Mouse (Mus musculus) megakaryocyte progenitor cell, adult 5-6 weeks (primary cell): Measurements from ENCODE around the gene C130050O18Rik. TPM values are rescaled to one million over a fixed set of nuclear protein-coding genes. Genes with fewer than 3 reads are reported as not detected.

Experiments
- ATAC-seq: replicated peaks from 2 replicates; pipeline ENCODE4 v1.8.0; 2016; ENCODE audit warnings: mild to moderate bottlenecking, moderate TSS enrichment, inconsistent platforms; ENCODE audit not compliant: poor library complexity
- total RNA-seq, 2 experiments: library from RNA; stranded (forward) in 1 of 2; stranded (reverse) in 1 of 2; fragments of 157-497, 149-512 nt in 1 of 2; fragments of 200-1000 nt in 1 of 2; gene quantifications; 2 replicates each; pipeline versions ENCODE4 v1.2.3 to v1.2.4; 2015 to 2017

C130050O18Rik gene
- total RNA-seq, 2 experiments from 2014 or later: 1.8 to 2.1 TPM

DNA sequence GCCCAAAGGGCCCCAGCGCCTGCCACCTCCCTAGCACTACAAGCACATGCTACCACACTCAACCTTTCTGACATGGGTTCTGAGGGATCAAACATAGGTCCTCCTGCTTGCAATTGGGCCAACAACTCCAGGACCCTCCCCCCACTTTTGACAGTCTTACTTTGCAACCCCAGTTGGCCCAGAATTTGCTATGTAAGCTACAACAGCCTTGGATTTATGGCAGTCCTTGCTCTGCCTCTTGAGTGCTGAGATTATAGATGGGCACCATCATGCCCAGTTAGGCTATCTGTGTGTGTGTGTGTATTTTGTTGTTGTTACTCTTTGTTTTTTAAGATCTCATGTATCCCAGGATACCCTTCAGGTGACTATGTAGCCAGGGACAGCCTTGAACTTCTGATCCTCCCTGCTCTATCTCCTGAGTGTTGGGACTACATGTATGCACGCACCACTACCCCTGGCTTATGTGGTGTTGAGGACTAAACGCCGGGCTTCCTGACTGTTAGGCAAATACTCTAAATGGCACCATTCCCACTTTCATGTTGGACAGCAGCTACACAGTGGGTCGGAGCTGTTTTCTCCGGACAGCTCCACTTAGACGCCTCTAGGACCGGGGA is 25.2 kb upstream of the C130050O18Rik start:
- peak; percentile 2 for ATAC-seq

DNA sequence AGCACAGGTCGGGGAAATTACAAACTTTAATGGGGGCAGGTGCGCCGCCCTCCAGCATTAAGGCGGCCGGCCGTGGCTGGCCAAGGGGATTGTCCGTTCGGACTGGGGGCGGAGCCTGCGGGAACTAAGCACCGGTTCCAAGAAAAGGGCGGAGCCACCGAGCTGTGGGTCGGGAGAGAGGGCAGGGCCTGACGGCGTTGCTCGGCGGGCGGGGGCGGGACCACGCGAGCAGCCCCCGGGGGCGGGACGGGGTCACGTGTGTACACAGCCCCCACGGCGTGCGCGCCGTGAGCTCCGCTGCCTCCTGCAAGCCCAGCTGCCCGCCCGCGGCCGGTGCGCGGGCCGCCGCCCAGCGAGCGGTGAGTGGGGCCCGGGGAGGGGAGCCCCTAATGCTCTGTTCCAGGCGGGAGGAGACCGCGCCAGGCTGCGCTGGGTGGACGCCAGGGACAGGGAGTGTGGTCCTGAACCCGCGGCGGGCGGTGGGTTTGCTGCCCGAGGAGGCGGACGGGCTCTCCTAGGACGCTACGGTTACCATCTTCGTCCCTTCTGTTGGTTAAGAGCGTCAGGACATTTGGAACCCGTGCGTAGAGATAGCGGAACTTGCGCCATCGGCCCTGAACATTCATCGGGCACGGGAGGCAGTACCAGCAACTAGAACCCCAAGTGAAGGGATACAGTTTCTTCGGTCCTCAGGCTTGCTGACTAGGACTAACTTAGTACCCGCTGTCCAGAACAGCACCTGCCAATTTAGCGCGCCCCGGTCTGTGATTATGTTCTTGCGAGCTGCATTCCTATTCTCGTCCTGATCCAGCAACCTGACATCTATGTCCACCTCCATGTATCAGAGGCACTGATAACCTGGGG is 24.5 kb upstream of the C130050O18Rik start:
- ATAC-seq: peak; percentile 51

DNA sequence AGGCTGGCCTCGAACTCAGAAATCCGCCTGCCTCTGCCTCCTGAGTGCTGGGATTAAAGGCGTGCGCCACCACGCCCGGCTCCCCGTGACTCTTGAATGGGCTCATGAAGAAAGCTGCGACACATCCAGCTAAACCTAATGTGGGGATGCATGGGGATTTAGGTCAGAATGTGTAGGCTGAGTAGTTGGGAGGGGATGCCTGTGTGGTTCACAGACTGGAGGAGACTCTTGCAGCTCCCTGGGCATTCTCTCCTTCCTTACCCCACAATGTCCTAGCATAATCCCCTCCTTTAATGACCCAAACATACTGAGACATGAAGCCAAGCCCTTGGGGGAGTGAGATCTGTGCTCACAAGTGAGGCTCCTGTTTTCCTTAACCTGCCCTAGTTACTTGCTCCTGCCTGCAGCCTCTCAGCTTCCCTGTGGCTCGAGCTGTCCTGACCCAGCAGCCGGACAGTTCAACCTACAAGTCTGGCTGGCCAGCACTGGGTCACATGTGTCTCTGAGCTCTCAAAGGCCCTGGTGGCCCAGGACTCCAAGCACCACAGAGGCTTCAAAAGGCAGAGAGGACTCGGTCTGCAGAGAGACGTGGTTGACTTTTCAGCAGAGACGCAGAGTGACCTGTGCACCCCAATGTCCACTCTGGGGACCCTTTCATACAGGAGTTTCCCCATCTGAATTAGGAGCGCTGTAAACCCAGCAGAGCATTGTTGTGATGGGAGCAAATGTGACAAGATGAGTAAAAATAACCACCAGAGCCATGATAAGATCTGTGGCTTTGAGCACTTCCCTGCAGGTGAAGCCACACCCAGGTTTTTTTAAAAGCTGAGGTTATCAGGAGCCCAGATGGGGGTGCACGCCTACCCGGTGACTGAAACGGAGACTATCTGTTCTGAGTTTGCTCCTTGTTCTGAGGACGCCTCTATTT is 23.2 kb upstream of the C130050O18Rik start:
- peak; percentile 38 for ATAC-seq

DNA sequence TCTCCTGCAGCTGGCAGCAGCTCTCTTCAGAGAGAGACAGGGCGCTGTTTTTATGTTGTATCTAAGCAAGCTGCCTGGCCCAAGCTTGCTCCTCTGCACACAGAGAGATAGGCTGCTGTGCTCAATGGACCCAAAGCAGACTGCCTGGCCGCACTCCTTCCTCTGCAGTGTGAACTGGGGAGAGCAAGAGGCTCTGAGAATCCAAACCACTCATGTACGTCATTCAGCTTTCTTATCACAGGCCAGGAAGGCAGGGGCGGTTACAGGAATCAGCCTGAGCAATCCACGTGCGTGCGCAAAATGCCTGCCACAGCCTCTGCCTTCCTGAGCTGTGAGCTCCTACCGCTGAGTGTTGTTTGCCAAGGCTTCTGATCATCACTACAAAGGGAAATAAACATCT is 22.3 kb upstream of the C130050O18Rik start:
- ATAC-seq: peak; percentile 63

DNA sequence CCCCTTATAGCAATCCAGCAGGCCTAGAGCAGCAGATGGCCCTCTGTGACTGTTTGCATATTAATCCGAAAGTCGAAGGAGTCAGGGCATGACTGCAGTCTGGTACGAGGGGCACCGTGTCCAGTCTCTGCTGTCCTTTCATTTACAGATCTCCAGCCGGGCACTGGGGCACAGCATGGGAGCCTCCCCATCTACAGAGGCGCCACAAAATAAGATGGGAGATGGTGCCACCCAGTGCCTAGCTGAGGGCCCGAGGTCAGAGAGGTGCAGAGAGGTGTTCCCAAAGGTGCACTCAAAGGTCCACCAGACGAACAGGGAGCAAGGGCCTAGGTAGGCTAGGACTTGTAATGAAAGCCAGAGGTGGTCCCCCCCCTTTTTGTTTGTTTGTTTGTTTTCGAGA is 21.8 kb upstream of the C130050O18Rik start:
- ATAC-seq: no peak

DNA sequence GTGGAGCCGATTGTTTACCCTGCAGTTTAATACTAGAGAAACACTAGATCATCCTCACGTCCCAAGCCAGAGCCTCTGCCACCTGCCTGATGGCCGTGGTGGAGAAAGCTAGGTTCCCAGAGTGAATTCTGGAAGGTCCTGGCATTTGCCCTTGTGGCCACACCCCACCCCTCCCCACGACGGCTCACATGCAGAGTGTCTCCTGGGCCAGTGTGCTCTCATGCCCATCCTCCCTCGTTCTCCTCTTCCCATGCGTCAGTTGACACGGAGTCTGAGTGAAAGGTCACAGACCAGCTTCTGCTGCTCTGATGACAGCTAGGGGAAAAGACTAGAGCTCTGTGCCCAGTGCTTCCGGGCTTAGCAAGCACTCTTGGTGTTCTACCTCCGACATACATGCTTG is 20.5 kb upstream of the C130050O18Rik start:
- ATAC-seq: no peak

DNA sequence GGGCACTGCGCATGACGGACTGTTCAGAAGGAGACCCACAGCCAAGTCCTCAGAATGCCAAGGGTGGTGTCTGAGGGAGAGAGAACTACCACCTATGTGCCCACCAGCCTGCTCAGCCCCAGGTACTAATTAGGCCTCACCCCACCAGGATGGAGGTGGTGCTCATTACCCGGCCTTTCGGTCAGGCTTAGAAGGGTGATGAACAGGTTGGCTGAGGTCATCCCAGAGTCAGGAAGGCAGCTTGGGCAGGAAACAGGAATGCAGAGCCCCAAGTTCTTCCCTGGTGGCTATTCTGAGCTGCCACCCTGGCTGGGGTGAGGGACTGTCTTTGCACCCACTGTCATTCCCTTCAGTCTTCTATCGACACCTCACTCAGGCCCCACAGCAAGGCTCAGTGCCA is 19.0 kb upstream of the C130050O18Rik start:
- no peak for ATAC-seq

DNA sequence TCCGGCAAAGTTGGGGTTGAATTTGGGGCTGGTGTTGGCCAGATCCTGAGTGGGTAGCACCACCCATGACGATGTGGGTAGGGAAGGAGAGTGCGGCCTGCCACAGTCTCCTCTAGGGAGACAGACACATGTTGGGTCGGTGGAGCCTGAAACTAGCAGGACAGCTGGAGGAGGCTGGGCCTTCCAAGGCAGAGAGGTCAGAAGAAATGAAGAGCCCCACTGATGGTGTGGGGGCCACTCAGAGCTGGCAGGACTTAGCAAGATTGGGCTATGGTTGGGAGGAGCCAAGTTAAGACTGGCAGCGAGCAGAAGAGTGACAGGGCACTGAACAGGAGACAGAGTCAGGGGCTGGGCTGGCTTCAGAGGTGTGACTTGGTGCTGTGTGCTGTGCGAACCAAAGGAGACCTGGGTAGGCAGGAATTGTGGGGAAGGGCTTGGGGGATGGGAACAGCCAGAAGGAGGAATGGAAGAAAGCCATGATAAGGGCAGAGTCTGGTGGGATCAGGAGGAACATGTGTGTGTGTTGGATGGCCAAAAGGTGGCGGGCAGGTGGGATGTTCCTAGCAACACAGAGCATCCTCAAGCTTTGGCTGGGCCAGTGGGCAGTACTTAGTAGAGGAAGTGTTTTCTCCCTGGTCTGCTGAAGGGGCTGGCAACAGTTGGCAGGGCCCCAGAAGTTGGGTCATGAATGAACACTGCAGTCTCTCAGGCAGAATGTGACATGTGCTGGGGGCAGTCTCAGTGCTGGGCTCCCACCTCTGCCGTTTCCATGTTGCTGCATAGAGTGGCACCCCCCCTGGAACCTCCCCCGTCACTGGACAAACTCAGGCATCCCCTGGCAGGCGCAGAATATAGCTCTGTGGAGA is 17.5 kb upstream of the C130050O18Rik start:
- ATAC-seq: no peak

DNA sequence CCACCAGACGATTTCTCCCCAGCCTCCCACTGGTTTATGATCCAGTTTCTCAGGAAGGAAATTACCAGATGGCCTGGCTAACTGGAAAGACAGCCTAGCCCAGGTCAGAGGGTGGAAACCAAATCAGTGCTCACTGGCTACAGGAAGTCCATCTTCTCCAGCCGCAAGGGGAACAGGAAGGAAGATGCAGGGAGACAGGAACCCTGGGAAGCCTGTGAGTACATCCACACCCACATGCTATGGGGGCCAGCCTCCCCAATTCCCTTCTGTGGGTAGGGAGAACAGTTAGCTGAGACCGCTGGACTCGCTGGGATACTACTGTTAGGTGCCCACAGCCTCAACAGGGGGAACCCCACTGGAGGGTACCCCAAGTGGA is 16.9 kb upstream of the C130050O18Rik start:
- no peak for ATAC-seq

DNA sequence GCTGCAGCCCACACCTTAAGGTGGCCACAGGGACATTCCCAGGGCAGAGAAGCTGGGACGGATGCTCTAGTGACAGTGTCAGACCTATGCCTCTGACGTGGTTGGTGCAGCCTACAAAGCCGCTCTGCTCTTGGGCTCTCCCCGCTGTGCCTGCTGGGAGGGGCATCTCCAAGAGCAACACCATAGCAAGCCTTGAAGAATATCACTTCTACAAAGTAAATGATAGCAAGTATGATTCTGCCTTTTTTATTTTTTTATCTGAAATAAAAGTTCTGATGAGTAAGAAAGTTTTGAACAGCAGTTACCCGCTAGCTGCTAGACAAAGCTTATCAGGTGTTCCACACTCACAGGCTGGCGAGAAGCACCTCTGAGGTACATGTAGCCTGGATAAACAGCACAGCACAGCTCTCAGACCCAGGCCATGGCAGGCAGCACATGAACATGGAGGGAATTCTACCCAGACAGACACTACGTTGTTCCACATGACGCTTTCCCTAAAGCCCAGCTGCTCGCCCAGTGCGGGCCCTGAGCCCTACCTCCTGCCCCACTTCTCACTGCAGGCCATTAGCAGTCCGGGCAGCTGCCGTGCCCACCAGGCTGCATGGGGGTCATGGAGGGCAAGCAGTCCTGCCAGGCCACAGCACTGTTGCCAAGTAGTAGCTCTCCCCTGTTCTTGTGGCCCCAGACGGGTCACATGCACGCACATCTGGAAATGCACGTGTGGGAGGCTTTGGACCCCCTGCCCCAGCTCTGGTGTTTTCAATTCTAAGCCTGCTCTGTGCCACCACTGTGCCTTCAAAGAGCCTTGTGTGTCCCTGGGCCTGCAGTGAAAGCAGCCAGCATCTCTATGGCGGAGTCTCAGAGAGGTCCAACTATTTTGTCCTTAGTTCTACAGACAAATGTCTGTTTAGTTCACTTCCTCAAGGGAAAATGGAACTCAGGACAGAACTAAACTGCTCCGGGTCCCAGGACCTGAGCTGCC is 16.1 kb upstream of the C130050O18Rik start:
- ATAC-seq: peak; percentile 69

DNA sequence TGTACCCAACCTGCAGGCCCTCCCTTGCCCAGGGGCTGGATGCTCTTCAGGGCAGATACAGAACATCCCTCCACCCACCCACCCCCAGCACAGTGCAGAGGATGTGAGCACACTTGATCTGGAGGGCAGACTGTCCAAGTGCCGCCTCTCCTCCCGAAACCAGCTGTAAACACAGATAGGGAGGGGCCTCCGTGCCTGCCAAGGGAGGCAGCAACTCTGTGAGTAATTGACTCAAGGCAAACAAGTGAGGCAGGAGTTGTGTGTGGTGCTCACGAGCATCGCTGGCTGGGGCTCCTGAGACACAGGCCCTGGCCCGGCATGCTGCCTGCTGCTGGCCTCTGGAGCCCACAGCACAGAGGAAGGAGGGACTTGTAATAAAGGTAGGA is 15.4 kb upstream of the C130050O18Rik start:
- ATAC-seq: peak; percentile 60

DNA sequence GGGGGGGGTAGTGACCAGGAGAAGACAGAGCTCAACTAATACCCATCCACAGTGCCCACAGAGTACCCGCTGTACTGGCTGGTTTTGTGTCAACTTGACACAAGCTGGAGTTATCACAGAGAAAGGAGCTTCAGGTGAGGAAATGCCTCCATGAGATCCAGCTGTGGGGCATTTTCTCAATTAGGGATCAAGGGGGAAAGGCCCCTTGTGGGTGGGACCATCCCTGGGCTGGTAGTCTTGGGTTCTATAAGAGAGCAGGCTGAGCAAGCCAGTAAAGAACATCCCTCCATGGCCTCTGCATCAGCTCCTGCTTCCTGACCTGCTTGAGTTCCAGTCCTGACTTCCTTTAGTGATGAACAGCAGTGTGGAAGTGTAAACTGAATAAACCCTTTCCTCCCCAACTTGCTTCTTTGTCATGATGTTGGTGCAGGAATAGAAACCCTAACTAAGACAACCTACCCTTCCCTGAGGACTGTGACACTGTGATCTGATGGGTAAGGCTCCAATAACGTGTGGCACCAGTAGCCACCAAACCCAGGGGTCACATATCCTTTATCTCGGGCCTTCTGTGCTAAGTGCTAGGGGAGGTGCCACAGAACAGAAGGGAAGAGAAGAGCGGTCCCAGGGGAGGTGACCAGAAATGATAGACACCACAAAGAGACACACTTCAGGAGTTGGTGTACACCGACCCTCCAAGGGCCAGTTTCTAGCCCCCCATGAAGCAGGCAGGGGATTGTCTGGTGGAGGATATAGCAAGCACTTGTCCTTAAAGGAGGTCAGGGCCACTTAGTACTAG is 14.6 kb upstream of the C130050O18Rik start:
- peak; percentile 21 for ATAC-seq

DNA sequence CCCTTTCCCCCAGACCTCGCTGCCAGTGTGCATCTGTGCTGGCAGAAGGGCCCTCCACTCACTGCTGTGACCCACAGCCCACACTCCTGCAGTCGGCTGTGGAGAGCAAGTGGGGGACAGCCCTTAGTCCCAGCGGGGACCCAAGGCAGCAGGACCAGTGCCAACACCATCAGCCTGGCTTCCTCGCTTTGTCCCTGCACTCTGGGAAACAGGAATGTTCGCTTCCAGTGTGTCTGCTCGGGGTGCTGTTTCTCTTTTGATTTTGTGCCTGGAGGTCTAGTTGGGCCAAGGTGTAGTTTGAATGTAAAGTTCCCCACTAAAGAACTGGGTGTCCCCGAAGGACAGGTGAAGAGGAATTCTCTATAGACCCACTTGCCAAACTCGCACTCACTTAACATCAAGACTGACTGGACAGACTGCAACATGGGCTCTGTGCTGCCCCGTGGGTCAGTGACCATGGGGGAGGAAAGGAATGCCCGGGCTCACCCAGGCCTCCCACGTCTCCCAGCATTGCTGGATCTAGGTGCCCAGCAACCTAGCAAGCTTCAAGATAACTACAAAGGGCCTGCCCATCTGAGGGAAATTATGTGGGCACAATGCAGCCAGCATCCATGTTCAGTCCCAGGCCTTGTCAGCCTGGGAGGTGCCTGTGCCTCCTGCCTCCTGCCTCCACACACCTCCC is 13.6 kb upstream of the C130050O18Rik start:
- ATAC-seq: no peak

DNA sequence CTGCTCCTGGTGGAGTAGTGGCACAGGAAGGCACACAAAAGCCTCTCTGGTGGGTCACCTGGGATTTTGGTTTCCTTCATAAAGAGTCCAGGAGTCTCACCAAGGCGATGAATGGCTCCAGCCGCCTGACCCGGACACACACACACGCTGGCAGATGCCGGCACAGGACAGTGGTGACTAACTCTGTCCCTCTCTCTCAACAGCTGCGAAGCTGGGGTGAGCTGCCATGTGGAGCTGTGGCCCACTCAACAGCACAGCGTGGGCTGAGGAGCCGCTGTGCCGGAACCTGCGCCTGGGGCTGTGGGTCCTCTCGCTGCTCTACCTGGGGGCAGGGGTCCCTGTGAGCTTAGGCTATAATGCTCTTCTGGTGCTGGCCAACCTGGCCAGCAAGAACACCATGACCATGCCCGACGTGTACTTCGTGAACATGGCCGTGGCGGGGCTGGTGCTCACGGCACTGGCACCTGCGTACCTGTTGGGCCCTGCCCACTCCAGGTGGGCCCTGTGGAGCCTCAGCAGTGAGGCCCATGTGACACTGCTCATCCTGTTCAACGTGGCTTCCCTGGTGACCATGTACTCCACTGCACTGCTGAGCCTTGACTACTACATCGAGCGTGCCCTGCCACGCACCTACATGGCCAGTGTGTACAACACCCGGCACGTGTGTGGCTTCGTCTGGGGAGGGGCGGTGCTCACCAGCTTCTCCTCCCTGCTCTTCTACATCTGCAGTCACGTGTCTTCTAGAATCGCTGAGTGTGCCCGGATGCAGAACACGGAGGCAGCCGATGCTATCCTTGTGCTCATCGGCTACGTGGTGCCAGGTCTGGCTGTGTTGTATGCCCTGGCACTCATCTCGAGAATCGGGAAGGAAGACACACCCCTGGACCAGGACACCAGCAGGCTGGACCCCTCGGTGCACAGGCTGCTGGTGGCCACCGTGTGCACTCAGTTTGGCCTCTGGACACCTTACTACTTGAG is 12.6 kb upstream of the C130050O18Rik start:
- ATAC-seq: no peak

DNA sequence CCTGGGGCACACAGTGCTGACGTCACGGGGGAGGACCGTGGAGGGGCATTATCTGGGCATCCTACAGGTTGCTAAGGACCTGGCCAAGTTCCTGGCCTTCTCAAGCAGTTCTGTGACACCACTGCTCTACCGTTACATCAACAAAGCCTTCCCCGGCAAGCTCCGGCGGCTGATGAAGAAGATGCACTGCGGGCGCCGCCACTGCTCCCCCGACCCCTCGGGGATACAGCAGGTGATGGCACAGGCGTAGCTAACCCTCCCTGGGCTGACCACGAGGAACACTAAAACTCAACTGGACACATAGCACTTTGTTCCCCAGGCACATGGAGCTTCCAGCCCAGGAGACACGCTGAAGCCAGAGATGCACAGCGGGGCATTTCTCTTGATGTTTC is 11.9 kb upstream of the C130050O18Rik start:
- ATAC-seq: no peak

DNA sequence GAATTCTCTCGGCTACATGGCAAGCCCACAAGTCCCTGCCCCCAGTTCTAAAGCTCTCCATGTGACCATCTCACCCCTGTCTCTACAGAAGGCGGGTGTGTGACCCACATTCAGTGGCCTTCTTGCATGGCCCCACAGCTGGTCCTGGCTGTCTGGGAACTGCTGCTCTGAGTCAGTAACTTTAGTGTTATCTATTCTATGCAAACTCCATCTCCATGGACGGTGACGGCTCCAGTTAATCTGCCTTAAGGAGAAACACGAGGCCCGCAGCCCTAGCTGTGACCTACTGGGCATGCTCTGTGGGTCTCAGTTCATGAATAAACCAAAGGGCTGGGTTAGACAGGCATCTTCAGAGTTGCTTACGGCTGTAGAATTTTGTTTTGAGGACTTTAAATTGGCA is 10.7 kb upstream of the C130050O18Rik start:
- peak; percentile 17 for ATAC-seq

DNA sequence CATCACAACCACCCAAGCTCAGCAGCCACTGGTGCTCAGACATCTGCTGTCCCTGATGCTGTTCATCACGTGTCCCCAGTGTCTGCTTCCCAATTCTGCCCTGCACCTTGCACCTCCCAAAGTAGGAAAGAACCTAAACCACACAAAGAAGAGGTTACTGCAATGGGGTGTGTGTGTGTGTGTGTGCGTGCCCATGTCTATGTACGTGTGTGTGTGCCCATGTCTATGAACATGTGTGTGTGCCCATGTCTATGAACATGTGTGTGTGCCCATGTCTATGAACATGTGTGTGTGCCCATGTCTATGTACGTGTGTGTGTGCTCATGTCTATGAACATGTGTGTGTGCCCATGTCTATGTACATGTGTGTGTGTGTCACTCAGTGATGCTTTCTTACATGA is 9.6 kb upstream of the C130050O18Rik start:
- ATAC-seq: no peak
